Mouse (Mus musculus) heart, postnatal 10 days (tissue): ENCODE measurements around the gene Zfp408. TPM values are rescaled to one million over a fixed set of nuclear protein-coding genes. Genes with fewer than 3 reads are reported as not detected.
"Not testable (repeated sequence)": the region's sequence is repeated elsewhere in the genome, so short reads cannot be mapped to it uniquely, and the experiment has no call there.

Source experiments
- DNase-seq, 2 experiments: peaks; one replicate each; pipeline ENCODE4 v3.0.0; 2021
- intact Hi-C: fragments of 180-260 bp; cut with DNase I; formaldehyde crosslinking; loops from one replicate; pipeline ENCODE4 v1.15.1; 2025
- total RNA-seq, 2 experiments: library from RNA; stranded (reverse); gene quantifications; 2 replicates each; pipeline ENCODE4 v1.2.3; 2021

Zfp408 gene
- total RNA-seq, 2 experiments from 2014 or later: 10.6 to 12.6 TPM

- intact Hi-C loops: no loop called here
- DNase-seq: no peak
Measured at GRCm38 (mm10) chr2:91651458-91652258, 2.1 kb upstream of the Zfp408 start.

GRCm38 (mm10) chr2:91650360-91650995, 887 bp upstream of the Zfp408 start:
- intact Hi-C loops: no loop called here

GRCm38 (mm10) chr2:91649152-91649551, 439 bp downstream of the Zfp408 start:
- intact Hi-C loops: no loop called here
- peak in 1 of 2 experiments; percentile 21 for DNase-seq

More at GRCm38 (mm10) chr2:91650360-91650995, 887 bp upstream of the Zfp408 start:
- no peak for DNase-seq

DNA sequence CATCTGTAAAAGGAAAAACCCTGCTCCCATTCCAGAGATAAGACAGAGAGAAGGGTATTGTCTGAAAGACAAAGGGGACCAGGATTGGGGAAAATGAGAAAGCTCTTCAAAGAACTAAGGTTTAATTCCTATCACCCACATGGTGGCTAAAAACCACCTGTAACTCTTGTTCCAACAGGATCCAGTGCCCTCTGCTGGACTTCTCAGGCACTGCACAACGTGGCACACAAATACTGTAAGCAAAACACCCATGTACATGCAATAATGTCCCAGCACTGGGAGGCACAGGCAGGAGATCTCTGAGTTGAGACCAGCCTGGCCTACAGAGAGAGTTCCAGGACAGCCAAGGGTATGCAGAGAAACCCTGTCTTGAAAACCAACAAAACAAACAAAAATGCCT, 2.9 kb downstream of the Zfp408 start:
- intact Hi-C loops: no loop called here

GRCm38 (mm10) chr2:91645811-91646210, 3.8 kb downstream of the Zfp408 start:
- DNase-seq: no peak
- intact Hi-C loops: no loop called here

More for the DNA sequence above, 2.9 kb downstream of the Zfp408 start:
- peak; percentile 37 to 62 for DNase-seq

GRCm38 (mm10) chr2:91645354-91645753, 4.2 kb downstream of the Zfp408 start:
- intact Hi-C loops: no loop called here

DNA sequence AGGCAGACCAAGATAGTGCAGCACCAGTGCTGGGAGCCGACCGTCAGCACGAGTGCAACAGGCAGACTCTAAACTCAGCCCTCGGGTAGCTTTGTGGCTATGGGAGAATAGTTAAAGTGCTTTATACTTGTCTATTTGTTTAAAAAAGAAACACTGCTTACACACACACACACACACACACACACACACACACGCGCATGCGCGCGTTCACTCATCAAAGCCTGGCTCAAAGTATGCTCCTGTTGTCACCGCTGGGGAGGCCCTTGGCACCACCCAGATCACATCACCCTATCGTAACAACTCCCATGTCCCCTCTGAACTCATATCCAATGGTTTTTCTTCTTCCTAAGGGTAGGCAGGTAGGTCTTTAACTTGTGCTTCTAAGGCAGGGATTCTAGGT, 5.6 kb downstream of the Zfp408 start:
- DNase-seq: no peak
- intact Hi-C loops: no loop called here

More at GRCm38 (mm10) chr2:91645354-91645753, 4.2 kb downstream of the Zfp408 start:
- DNase-seq: no peak

DNA sequence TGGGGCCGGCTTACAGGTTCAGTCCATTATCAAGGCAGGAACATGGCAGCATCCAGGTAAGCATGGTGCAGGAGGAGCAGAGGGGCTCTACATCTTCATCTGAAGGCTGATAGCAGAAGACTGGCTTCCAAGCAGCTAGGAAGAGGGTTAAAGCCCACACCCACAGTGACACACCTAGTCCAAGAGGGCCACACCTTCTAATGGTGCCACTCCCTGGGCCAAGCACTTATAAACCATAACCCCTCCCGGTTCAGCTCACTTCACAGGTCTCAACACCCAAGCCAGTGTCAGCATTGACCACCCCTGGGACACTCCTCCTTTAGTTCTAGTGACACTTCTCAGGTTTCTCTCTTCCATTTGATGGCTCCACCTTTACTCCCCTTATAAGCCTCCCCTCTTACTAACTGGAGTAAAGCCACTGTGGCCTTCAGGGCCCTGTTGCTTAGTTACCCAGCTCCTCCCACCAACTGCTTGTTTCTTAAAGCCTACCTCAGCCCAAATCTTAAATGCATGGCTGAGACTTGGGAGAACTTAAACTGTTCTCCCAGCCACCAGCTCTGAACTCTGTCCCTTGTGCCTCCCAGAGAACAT, 6.7 kb downstream of the Zfp408 start:
- intact Hi-C loops: no loop called here
- DNase-seq: no peak

GRCm38 (mm10) chr2:91638931-91639330, 10.7 kb downstream of the Zfp408 start:
- intact Hi-C loops: no loop called here
- DNase-seq: no peak

DNA sequence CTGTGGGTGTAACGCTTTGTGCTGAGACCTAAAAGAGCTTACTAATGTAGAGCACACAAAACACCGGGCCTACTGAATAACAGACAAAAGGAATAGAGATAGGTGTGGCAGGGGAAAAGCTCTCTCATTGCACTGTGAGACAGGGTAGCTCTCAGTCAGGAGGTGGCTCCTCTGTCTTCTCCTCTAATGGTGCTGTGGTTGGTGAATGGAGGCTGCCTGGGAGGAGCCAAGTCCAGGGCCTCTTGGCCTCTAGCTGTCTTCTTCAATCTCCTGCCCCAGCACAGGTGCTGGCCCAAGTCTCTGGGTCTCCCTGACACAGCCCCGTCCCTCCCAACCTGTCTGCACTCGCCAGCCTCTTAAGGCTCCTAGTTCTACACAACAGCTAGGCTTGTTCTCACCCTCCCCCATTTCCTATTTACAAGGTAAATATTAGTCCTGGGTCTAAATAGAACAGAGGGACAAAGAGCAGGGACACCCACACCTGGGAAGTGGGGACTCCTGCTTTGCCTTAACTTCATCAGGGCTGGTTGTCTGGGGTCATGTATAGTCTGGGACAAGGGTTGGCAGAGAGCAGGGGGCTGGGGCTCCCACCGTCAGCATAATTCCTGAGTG, 12.8 kb downstream of the Zfp408 start:
- DNase-seq: no peak
- intact Hi-C loops: no loop called here

DNA sequence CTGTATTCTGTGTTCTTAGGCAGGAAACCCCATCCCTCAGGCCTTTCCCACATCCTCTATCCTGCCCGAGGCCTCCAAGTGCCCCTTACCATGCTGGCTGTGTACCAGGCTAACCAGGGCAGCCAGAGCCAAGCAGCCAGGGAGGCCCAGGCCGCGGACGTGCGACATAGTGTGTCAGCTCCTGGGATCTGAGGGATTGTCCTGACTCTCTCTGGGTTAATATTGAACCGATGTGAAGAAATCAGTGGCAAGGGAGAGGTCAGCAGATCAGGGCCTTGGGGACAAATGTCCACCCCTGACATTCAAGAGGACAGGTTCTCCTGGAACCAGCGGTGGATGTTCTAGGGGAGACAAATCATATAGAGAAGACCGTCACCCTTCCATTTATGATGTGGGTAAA, 13.4 kb downstream of the Zfp408 start, which contains the start of gene F2:
Gene F2 (minus strand): TSS at position 186 of the 400 bp plus-strand sequence.
- DNase-seq: no peak
- intact Hi-C loops: no loop called here

- no peak for DNase-seq
- intact Hi-C loops: no loop called here
Measured at GRCm38 (mm10) chr2:91635486-91635885, 14.1 kb downstream of the Zfp408 start.

GRCm38 (mm10) chr2:91634841-91635240, 14.8 kb downstream of the Zfp408 start:
- intact Hi-C loops: no loop called here
- DNase-seq: no peak

DNA sequence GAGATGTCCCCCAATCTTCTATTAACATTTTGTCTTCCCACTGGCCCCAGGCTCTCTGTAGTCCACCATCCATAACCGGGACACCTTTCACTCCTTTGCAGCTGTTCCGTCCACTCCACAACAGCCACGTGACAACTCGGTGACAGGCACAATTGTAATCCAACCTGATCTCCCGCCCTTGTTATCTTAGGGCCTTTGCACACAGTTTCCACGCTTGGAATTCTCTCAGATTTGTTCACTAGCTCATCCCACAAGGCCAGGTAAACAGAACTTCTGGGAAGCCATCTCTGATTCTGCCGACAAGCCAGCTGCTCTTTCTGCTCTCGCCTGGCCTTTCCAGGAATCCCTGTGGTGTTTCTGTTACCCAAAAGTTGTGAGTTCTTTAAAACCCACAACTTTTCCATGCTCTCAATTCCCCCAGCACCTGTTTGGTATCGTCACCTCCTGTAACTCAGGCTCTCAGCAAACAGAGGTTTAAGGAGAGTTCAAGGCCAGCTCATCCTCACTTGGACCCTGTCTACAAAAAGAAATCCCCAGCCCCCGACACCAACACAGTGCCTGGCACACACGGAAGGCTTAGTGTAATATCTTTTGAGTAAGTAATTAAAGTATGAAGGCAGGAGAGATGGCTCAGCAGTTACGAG, 16.1 kb downstream of the Zfp408 start:
- intact Hi-C loops: no loop called here
- no peak for DNase-seq

DNA sequence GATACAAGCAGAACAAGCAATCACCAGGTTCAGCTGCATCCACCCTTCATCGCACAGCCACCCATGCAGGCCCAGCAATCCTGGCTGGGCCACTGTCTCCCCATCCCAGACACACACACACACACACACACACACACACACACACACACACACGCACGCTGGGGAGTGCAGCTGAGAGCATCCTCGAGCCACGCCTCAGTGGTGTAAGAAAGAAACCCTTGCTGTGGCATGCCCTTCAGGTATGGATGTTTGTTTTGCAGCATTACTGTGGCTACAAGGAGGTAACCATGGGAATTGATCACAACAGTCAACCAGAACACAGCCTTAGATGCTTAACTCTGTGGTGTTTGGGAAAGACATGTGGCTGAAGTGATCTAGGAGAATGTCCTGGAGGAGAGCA, 17.3 kb downstream of the Zfp408 start:
- DNase-seq: no peak
- intact Hi-C loops: no loop called here

DNA sequence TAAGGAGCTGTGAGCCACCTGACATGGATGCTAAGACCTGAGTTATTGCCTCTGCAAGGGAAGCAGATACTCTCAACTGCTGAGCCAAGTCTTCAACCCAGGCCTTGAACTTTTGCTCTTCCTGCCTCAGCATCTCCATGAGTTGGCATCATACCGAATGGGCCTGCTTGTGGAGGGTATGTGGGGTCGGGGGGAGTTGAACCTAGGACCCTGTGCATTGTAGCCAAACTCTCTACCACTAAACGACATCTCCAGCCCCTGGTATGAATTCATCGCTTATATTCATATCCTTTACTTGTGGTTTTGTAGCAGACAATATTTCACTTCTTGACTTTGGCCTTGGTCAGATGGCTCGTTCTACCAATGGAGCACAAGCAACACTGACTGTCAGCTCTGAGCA, 17.8 kb downstream of the Zfp408 start:
- no peak for DNase-seq
- intact Hi-C loops: no loop called here

- intact Hi-C loops: no loop called here
- DNase-seq: no peak
Measured at GRCm38 (mm10) chr2:91630384-91630783, 19.2 kb downstream of the Zfp408 start.

GRCm38 (mm10) chr2:91629682-91630081, 19.9 kb downstream of the Zfp408 start:
- intact Hi-C loops: no loop called here
- DNase-seq: no peak

DNA sequence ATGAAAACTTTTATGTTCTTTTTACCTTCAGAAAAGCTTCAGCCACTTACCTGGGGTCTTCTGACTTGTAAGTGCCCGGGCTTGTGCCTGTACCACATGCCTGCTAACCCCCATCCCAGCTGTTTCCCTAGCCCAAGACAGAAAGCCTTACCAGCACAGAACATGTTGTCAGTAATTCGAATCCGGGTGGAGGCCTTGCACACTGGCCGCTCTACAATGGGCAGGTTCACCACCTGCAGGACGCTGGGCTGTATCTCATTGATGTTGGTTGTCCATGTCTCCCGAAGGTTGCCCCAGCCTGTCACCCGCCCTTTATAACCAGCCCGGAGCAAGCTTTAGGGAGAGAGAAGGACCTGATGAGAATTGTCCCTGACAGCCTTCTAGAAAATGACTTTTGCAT, 21.4 kb downstream of the Zfp408 start:
- intact Hi-C loops: no loop called here
- no peak for DNase-seq

DNA sequence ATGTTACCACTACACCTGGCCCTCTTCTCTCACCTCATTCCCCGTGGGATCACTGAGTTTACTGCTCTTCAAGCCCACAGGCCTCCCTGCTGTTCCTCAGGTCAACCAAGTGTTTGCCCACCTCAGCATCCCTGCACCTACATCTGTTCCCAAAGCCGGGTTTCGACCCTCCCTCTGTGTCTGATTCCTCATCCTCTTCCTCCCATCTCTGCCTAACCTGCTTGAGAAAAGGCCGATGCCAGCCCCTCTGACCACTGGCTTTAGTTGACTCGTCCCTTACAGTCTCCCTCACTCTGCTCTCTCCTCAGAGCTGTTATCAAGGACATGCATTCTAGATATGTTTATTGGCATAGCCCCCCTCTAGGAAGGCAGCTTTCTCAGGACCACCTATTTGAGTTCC, 22.1 kb downstream of the Zfp408 start:
- no peak for DNase-seq
- intact Hi-C loops: no loop called here

DNA sequence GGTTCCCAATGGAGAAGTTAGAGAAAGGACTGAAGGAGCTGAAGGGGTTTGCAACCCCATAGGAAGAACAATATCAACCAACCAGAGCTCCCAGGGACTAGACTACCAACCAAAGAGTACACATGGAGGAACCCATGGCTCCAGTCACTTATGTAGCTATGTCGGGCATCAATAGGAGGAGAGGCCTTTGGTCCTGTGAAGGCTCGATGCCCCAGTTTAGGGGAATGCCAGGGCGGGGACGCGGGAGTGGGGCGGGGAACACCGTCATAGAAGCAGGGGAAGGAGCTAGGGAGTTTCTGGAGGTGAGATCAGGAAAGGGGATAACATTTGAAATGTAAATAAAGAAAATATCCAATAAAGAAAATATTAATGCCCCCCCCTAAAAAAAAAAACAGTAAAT, 26.2 kb downstream of the Zfp408 start:
- DNase-seq, intact Hi-C loops: not testable (repeated sequence)
